Mouse (Mus musculus) cerebellum, adult 11 months (tissue): ENCODE data around the gene Glra1.

ENCODE experiments used
- DNase-seq: peaks from one replicate; pipeline ENCODE4 v3.0.0; 2022

Glra1 gene

GRCm38 (mm10) chr11:55511374-55511773 is 96.6 kb downstream of the Glra1 start:
- no peak for DNase-seq

- DNase-seq: no peak
Measured at GRCm38 (mm10) chr11:55505485-55505884, 102.5 kb downstream of the Glra1 start.

GRCm38 (mm10) chr11:55502886-55503285 is 105.1 kb downstream of the Glra1 start:
- DNase-seq: no peak

GRCm38 (mm10) chr11:55501955-55502531 is 106.0 kb downstream of the Glra1 start:
- DNase-seq: no peak

GRCm38 (mm10) chr11:55497885-55498284 is 110.1 kb downstream of the Glra1 start:
- DNase-seq: no peak

GRCm38 (mm10) chr11:55496158-55496557 is 111.8 kb downstream of the Glra1 start:
- DNase-seq: no peak

GRCm38 (mm10) chr11:55485443-55485842 is 122.6 kb downstream of the Glra1 start:
- DNase-seq: no peak

- DNase-seq: no peak
Measured at GRCm38 (mm10) chr11:55473219-55473618, 134.8 kb downstream of the Glra1 start.

- no peak for DNase-seq
Measured at GRCm38 (mm10) chr11:55471467-55471866, 136.5 kb downstream of the Glra1 start.

- DNase-seq: no peak
Measured at GRCm38 (mm10) chr11:55470761-55471160, 137.2 kb downstream of the Glra1 start.

- DNase-seq: no peak
Measured at GRCm38 (mm10) chr11:55469923-55470691, 137.9 kb downstream of the Glra1 start.

GRCm38 (mm10) chr11:55469048-55469843 is 138.8 kb downstream of the Glra1 start, which contains the start of gene G3bp1:
TSS of gene G3bp1 (plus strand) at chr11:55469685.
- peak; percentile 99 for DNase-seq

GRCm38 (mm10) chr11:55468611-55469047 is 139.4 kb downstream of the Glra1 start:
- DNase-seq: no peak

GRCm38 (mm10) chr11:55468012-55468411 is 140.0 kb downstream of the Glra1 start:
- DNase-seq: no peak

- no peak for DNase-seq
Measured at GRCm38 (mm10) chr11:55465177-55465576, 142.8 kb downstream of the Glra1 start.

GRCm38 (mm10) chr11:55464707-55465106 is 143.3 kb downstream of the Glra1 start:
- no peak for DNase-seq
